Mouse (Mus musculus): ENCODE results near the gene Mettl17.
A peak's percentile ranks its signal among the peaks of the same experiment; 100 is the strongest.
"Not testable (repeated sequence)": the region's sequence is repeated elsewhere in the genome, so short reads cannot be mapped to it uniquely, and the experiment has no call there.

Mettl17 gene

GRCm38 (mm10) chr14:51884598-51885331 lies at the start of gene Mettl17:
Gene Mettl17 (plus strand): TSS chr14:51884842.
- peak; percentile 98 for DNase-seq

- DNase-seq, result not testable (repeated sequence)
Measured at GRCm38 (mm10) chr14:51838480-51838879, 46.2 kb upstream of the Mettl17 start.

- no peak for DNase-seq
Measured at GRCm38 (mm10) chr14:51842250-51842649, 42.4 kb upstream of the Mettl17 start.

- no peak for DNase-seq
Measured at GRCm38 (mm10) chr14:51842781-51843180, 41.9 kb upstream of the Mettl17 start.

GRCm38 (mm10) chr14:51843882-51844281 lies 40.8 kb upstream of the Mettl17 start:
- DNase-seq, result no peak

GRCm38 (mm10) chr14:51846566-51846965 lies 38.1 kb upstream of the Mettl17 start:
- no peak for DNase-seq

GRCm38 (mm10) chr14:51851006-51851405 lies 33.6 kb upstream of the Mettl17 start:
- DNase-seq, result peak; percentile 37

- no peak for DNase-seq
Measured at GRCm38 (mm10) chr14:51853399-51853798, 31.2 kb upstream of the Mettl17 start, which contains the start of gene Ear6. Gene Ear6 (plus strand): TSS chr14:51853699.

- DNase-seq, result not testable (repeated sequence)
Measured at GRCm38 (mm10) chr14:51855280-51855679, 29.4 kb upstream of the Mettl17 start.

- DNase-seq, result peak; percentile 44
Measured at GRCm38 (mm10) chr14:51863603-51864002, 21.0 kb upstream of the Mettl17 start.

GRCm38 (mm10) chr14:51870756-51871155 lies 13.9 kb upstream of the Mettl17 start:
- DNase-seq, result no peak

- no peak for DNase-seq
Measured at GRCm38 (mm10) chr14:51871741-51872140, 12.9 kb upstream of the Mettl17 start.

GRCm38 (mm10) chr14:51877517-51877916 lies 7.1 kb upstream of the Mettl17 start:
- DNase-seq, result no peak

- peak; percentile 81 for DNase-seq
Measured at GRCm38 (mm10) chr14:51883527-51884030, 1.1 kb upstream of the Mettl17 start.

- DNase-seq, result peak; percentile 68
Measured at GRCm38 (mm10) chr14:51884031-51884544, 554 bp upstream of the Mettl17 start.

GRCm38 (mm10) chr14:51886051-51886450 lies 1.4 kb downstream of the Mettl17 start:
- DNase-seq, result no peak

- no peak for DNase-seq
Measured at GRCm38 (mm10) chr14:51889833-51890232, 5.2 kb downstream of the Mettl17 start.

GRCm38 (mm10) chr14:51892191-51892939 lies 7.7 kb downstream of the Mettl17 start, which contains the start of gene Slc39a2:
Gene Slc39a2 (plus strand): TSS chr14:51892889.
- DNase-seq, result no peak

GRCm38 (mm10) chr14:51893094-51893794 lies 8.6 kb downstream of the Mettl17 start:
- no peak for DNase-seq

- no peak for DNase-seq
Measured at GRCm38 (mm10) chr14:51893809-51894208, 9.2 kb downstream of the Mettl17 start.

GRCm38 (mm10) chr14:51895071-51895470 lies 10.4 kb downstream of the Mettl17 start:
- no peak for DNase-seq

GRCm38 (mm10) chr14:51896019-51896418 lies 11.4 kb downstream of the Mettl17 start:
- no peak for DNase-seq

Data from embryo, embryonic 11 days (tissue).